Mouse (Mus musculus): ENCODE data around the gene Wscd1.

DNA sequence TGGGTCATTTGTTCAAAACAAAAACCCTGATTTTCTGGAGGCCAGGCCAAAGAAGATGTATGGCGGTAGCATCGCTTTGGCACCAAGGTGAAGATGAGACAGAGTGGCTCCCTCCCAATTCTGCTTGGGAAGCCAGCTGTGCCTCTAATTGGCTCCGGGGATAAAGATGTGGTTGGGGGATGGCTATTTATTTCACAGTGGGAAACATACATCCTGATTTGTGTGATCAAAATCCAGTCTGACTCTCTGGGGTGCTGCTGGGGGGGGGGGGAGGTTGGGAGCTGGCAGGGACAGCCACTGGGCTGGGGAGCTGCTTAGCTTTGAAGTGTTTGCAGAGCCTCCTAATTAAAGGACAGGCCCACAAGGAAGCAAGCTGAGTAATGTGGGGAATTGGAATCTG is 20.4 kb upstream of the Wscd1 start:
- TF ChIP-seq CTCF (IDR thresholded peaks at IDR 0.05; ENCODE audit: low read depth) = no peak
- TF ChIP-seq EP300 (IDR thresholded peaks at IDR 0.05; ENCODE audit: low read depth) = no peak
